Mouse (Mus musculus): ENCODE measurements at regions not wholly inside any gene's neighbourhood (a gene's known extent, or its start where the extent isn't known, plus 50 kb on each side); places are given as distances from the start of the nearest gene placed in this dataset.

DNA sequence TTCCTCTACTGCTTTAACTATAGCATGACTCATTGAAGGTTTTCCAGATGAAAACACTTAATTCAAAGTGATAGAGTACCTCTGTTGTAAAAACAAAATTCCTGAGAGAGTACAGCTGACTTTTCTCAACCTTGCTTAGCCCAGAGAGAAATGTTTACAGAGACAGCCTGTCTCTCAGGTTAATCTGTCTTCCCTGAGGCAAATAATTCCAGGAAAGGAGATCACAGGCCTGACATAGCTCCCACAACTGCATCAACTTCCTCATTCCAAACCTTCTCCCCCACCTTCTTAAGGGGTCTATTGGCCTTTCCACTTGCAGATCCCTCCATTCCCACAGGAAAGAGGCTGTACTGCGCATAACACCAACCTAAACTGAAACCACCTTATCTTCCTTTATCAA lies 586.1 kb upstream of the Impad1 start:
- TF ChIP-seq CTCF (IDR thresholded peaks at IDR 0.05; ENCODE audit: borderline replicate concordance, extremely low read depth, insufficient read depth, insufficient read length) (no peak), POLR2A (IDR thresholded peaks at IDR 0.05; ENCODE audit: borderline replicate concordance, extremely low read depth, insufficient read depth, insufficient read length, poor library complexity, severe bottlenecking) (no peak)

DNA sequence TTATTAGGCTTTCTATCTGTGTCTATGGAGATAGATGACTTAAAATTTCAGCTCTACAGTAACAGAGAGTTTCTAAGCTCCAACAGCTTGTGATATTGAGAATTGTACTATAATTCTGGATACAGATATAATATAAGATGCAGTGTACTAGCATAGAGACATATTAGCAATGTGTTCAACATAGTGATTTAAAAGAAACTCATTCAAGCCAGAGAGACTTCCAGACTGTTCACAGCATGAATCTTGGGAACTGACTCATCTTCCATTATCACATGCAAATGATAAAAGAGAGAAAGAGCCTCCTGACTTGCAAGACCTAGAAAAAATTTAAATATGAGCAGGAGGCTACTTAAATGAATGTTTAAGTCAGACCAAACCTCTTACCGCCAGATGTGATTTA lies 565.1 kb upstream of the Impad1 start:
- DNase-seq (ENCODE audit: low read depth) = no peak
- TF ChIP-seq CTCF (IDR thresholded peaks at IDR 0.05; ENCODE audit: borderline replicate concordance, extremely low read depth, insufficient read depth, insufficient read length) (no peak), POLR2A (IDR thresholded peaks at IDR 0.05; ENCODE audit: borderline replicate concordance, extremely low read depth, insufficient read depth, insufficient read length, poor library complexity, severe bottlenecking) (no peak)

More for the DNA sequence above, 586.1 kb upstream of the Impad1 start:
- no peak for DNase-seq (ENCODE audit: low read depth)

DNA sequence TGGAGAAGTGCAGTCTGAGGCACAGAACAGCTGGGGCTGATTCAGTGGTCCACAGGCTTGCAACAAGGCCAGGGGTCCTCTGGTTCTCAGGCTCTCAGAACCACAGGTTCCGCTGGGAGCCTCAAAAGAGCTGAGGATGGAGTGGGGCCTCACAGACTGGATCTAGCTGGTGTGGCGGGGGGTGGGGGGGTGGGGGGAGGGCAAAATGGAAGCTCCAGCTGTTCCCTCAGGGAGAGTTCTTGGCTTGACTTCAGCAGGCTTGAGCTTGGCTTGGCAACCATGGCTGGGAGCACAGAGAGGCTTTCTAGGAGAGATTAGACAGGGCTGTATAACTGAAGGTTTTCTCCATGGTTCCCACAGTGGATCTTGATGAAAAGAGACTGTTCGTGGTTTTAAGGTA lies 553.1 kb upstream of the Impad1 start:
- no peak for DNase-seq (ENCODE audit: low read depth)
- no peak for TF ChIP-seq POLR2A (IDR thresholded peaks at IDR 0.05; ENCODE audit: borderline replicate concordance, extremely low read depth, insufficient read depth, insufficient read length, poor library complexity, severe bottlenecking)
- no peak for TF ChIP-seq CTCF (IDR thresholded peaks at IDR 0.05; ENCODE audit: borderline replicate concordance, extremely low read depth, insufficient read depth, insufficient read length)

DNA sequence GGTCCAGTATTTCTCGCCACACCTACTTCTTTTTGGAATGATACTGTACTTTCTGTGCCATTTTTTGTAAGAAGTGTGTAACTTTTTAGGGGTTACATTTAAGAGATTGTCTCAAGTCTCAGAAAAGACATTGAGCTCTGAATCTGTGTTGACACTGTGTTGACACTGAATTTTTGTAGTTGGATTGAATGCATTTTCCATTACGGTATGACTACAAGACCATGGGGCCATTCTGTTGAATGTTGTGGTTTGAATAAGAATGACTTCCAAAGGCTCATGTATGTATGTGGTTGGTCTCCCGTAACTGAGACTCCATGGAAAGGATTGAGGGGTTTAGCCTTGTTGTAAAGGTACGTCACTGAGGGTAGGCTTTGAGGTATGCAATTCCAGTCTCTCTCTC lies 551.6 kb upstream of the Impad1 start:
- TF ChIP-seq CTCF (IDR thresholded peaks at IDR 0.05; ENCODE audit: borderline replicate concordance, extremely low read depth, insufficient read depth, insufficient read length) = no peak
- TF ChIP-seq POLR2A (IDR thresholded peaks at IDR 0.05; ENCODE audit: borderline replicate concordance, extremely low read depth, insufficient read depth, insufficient read length, poor library complexity, severe bottlenecking) = no peak
- DNase-seq (ENCODE audit: low read depth) = no peak

DNA sequence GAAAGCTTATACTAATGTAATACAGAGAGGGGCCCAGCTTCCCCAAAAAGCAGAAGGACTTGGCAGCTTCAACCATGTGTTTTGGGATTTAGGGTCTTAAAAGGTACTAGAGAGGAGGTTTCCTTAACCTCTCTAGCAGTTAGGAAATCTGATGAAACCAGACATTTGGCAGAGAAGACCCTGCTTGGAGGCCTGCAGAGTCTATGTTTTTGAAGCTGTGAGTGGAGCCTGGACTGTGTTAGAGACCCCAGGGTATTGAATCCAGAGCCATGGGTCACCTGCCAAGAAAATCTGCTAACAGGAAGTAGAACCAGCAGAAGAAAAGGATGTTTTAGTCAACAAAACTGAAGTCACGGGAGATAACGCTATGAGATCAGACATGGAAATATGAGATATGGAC lies 551.2 kb upstream of the Impad1 start:
- no peak for DNase-seq (ENCODE audit: low read depth)
- TF ChIP-seq CTCF (IDR thresholded peaks at IDR 0.05; ENCODE audit: borderline replicate concordance, extremely low read depth, insufficient read depth, insufficient read length) = no peak
- no peak for TF ChIP-seq POLR2A (IDR thresholded peaks at IDR 0.05; ENCODE audit: borderline replicate concordance, extremely low read depth, insufficient read depth, insufficient read length, poor library complexity, severe bottlenecking)

DNA sequence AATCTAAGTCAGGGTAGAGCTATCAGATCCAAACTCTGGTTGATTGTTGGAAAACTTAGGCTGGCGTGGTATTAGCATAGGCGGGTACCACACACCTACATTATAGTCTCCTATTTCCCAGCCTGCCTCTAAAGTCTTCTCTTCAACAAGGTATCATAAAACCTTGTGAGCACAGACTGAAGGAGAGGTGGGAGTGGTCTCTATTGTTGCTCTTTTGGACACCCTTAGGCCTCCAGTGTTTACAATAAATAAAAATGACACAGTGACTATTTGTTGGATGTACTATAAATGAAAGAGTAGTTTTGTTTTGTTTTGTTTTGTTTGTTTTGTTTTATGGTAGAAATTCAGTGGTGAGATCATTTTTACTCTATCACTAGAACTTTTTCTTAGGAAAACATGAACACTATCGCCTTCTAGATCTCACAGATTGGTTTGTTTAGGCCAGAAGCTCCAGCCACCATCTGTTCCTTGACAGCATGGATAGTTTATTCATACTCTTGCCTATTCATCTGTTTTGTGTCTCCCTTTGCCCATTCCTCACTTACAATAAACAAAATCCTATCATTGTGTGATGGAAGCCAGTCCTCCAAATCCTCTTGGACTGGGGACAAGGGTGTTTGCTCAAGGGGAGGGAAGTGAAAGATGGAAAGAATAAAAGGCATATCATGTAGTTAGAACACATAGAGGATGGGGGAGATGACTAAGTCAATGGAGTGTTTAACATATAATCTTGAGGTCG lies 544.2 kb upstream of the Impad1 start:
- TF ChIP-seq POLR2A (IDR thresholded peaks at IDR 0.05; ENCODE audit: borderline replicate concordance, extremely low read depth, insufficient read depth, insufficient read length, poor library complexity, severe bottlenecking) (no peak), CTCF (IDR thresholded peaks at IDR 0.05; ENCODE audit: borderline replicate concordance, extremely low read depth, insufficient read depth, insufficient read length) (no peak)
- DNase-seq (ENCODE audit: low read depth) = no peak

DNA sequence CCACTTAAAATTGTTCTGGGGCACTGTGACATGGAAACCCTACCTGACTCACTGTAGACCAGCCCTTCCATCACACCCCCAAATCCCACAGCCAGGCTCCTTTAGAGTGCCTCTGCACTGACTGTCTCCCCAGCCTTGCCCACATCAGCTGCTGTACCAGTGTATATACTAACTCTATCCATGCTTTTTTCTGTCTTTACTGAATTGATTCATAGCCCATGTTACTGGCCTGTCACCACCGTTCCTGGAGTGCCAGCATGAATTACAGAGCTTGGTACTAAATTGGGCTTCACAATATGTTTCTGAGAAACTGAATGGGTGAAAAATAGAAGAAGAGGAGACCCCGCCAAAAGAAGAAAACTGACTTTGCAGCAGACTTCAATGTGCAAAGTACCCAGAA lies 541.9 kb upstream of the Impad1 start:
- no peak for DNase-seq (ENCODE audit: low read depth)
- TF ChIP-seq CTCF (IDR thresholded peaks at IDR 0.05; ENCODE audit: borderline replicate concordance, extremely low read depth, insufficient read depth, insufficient read length) (no peak), POLR2A (IDR thresholded peaks at IDR 0.05; ENCODE audit: borderline replicate concordance, extremely low read depth, insufficient read depth, insufficient read length, poor library complexity, severe bottlenecking) (no peak)

DNA sequence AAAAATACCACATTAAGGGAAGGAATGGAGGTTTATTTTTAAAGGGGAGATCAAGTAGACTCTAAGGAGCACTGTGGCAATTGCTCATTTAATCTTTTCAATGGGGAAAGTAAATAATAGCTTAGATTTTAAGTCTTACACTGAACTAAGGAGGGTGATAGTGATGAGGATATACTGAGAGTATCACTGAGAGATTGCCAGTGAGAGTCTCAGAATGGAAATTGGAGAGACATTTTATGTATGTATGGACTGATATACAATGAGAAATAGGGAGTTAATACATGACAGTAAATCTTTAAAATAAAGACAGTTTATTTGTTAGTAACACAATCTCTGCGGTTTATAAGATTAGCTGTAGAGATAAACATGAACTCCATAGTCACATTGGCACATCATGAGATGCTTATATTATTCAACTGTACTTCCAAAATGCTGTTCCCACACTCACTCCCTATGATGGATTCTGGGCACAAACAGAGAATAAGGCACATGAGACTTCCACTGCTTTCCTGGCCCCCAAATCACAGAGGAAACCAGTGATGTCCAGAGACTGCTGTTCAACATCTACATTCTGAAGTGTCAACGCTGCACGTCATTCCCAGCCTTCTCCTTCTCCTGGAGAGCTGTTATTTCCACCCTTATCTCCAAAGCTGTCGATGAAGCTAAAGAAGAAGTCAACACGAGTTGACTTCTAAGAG lies 535.5 kb upstream of the Impad1 start:
- TF ChIP-seq POLR2A (IDR thresholded peaks at IDR 0.05; ENCODE audit: borderline replicate concordance, extremely low read depth, insufficient read depth, insufficient read length, poor library complexity, severe bottlenecking) = no peak
- no peak for TF ChIP-seq CTCF (IDR thresholded peaks at IDR 0.05; ENCODE audit: borderline replicate concordance, extremely low read depth, insufficient read depth, insufficient read length)
- no peak for DNase-seq (ENCODE audit: low read depth)

DNA sequence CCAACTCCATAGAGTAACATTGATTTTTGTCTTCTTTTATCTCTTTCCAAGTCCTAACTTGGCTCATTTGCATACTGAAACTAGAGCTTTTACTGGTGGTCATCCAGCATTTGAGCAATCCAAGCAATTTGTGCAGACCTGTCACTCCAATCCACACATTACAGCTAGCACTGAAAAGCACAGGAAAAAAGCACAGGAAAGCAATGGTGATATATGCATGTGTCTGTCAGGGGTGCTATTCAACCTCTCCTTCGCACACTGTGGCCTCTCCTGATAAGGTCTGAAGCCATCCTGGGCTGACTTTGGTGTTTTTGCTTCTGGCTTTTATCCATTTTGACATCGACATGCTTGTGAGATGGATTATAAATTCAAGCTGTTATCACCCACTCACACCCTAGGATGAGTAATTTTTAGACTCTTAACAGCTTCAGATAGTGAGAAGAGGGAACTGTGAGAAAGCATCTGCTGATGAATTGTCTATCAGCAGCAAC lies 534.1 kb upstream of the Impad1 start:
- peak; percentile 58 for DNase-seq (ENCODE audit: low read depth)
- TF ChIP-seq POLR2A (IDR thresholded peaks at IDR 0.05; ENCODE audit: borderline replicate concordance, extremely low read depth, insufficient read depth, insufficient read length, poor library complexity, severe bottlenecking) (no peak), CTCF (IDR thresholded peaks at IDR 0.05; ENCODE audit: borderline replicate concordance, extremely low read depth, insufficient read depth, insufficient read length) (no peak)

DNA sequence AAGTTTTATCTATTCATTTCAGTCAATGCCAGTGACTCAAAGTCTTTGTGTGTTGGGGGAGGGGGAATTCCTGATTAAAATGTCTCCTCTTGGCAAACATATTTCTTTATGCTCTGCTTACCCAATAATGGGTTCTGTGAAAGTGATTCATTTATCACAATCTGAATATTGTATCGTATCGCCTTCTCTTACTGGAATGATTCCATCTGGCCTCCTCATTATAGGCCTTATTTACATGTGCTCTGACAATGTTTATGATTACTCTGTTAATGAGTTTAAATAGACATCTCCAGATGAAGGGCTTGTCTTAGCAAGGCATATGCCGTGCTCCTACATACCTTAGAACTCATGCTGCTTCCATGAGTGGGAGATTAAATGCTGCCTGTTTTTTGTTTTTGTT lies 508.3 kb upstream of the Impad1 start:
- TF ChIP-seq POLR2A (IDR thresholded peaks at IDR 0.05; ENCODE audit: borderline replicate concordance, extremely low read depth, insufficient read depth, insufficient read length, poor library complexity, severe bottlenecking) (no peak), CTCF (IDR thresholded peaks at IDR 0.05; ENCODE audit: borderline replicate concordance, extremely low read depth, insufficient read depth, insufficient read length) (no peak)
- peak; percentile 57 for DNase-seq (ENCODE audit: low read depth)

DNA sequence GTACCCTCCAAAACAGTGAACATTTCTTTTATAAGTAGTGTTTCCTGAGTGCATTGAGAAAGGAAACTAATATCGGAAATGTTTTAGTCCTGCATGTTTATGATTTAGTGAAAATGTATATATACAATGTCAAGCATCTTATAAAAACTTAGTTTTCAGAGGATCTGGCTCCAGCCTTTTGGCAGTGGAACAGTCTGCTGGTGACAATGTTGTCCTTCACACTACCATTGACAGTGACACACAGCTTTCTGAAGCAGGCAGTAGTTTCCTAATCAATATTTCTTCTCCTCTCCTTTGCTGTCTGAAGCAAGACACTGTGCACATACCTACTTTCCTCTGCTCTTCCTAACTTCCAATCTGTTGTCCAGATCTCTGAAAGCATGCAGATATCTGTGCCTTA lies 507.9 kb upstream of the Impad1 start:
- TF ChIP-seq POLR2A (IDR thresholded peaks at IDR 0.05; ENCODE audit: borderline replicate concordance, extremely low read depth, insufficient read depth, insufficient read length, poor library complexity, severe bottlenecking) = no peak
- TF ChIP-seq CTCF (IDR thresholded peaks at IDR 0.05; ENCODE audit: borderline replicate concordance, extremely low read depth, insufficient read depth, insufficient read length) = no peak
- peak; percentile 1 for DNase-seq (ENCODE audit: low read depth)

DNA sequence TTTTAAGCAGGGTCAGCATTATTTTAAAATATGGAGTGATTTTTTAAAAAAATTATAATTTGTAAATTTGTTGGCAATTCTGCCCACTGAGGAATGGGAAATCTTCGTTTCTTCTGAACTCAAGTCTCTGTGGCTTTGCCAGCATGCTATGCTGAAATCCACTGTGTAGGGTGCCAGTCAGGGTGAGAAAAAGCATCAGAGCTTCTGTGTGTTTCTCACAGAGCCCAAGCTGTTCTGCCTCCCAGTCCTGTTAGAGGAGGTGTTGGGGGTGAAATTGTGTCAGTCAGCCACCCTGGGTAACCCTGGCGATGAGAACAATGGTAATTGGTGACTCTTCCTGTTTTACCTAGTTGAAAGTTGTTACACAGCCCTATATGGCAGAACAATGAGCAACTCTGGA lies 506.1 kb upstream of the Impad1 start:
- DNase-seq (ENCODE audit: low read depth) = peak; percentile 57

More for the DNA sequence above, 506.1 kb upstream of the Impad1 start:
- TF ChIP-seq POLR2A (IDR thresholded peaks at IDR 0.05; ENCODE audit: borderline replicate concordance, extremely low read depth, insufficient read depth, insufficient read length, poor library complexity, severe bottlenecking) (no peak), CTCF (IDR thresholded peaks at IDR 0.05; ENCODE audit: borderline replicate concordance, extremely low read depth, insufficient read depth, insufficient read length) (no peak)

Data from brain, embryonic 14.5 days (tissue).